Mouse (Mus musculus): Measurements from ENCODE around the gene S100a7a. TPM values are rescaled to one million over a fixed set of nuclear protein-coding genes. Genes with fewer than 3 reads are reported as not detected.

The S100a7a gene
- polyA plus RNA-seq (2012; rRNA removed) (0.98 and 1.0 TPM in 2 replicates), polyA plus RNA-seq (2014; fragmentation: Nextera tagmentation; extraction: Ambion mirVana) (0.21 and 0.43 TPM in 2 replicates)

DNA sequence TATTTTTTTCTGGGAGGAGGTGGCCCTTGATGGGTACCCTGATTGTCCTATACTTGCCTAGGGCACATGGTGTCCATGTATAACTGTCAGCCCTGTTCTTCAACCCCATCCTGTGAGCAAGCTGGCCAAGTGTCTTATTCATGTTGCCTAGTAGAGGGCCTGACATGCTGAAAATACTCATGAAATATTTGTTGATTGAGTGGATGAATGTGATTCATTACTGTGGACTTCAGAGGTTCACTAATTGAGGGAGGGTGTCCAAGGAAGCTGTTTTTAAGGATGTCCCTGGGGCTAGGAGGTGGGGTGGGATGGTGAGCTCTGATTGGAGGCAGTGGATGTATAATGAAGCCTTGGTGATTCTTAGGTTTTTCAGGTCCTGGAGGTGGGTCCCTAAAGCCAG is at the start of gene S100a7a:
TSS of gene S100a7a (plus strand) at position 301 of the 400 bp plus-strand sequence.
- Histone ChIP-seq H3K27me3 (ENCODE audit: control insufficient read depth, insufficient read depth, low read length) (no peaks in the 10 kb centered on the region), H3K4me1 (ENCODE audit: control insufficient read depth, insufficient read depth, low read length) (no peaks in the 10 kb centered on the region), H3K36me3 (ENCODE audit: control insufficient read depth, insufficient read depth, low read length) (no peaks in the 10 kb centered on the region), H3K4me3 (replicated peaks; ENCODE audit: low read length) (no peak within 1 kb of the TSS), H3K9me3 (ENCODE audit: control insufficient read depth, low read length) (no peaks in the 10 kb centered on the region), H3K9ac (ENCODE audit: low read depth, low read length, severe bottlenecking) (no peak within 1 kb of the TSS), H3K4me2 (replicated peaks; ENCODE audit: low read depth, low read length, severe bottlenecking) (no peak within 1 kb of the TSS), H3K27ac (replicated peaks; ENCODE audit: low read depth, low read length) (no peak within 1 kb of the TSS)
- no peak for ATAC-seq (ENCODE audit: low FRiP score, low read depth)
- DNase-seq (ENCODE audit: low spot score) = no peak
- TF ChIP-seq POLR2A (IDR thresholded peaks at IDR 0.05; ENCODE audit: borderline replicate concordance, extremely low read depth, insufficient read depth, insufficient read length) = no peak

DNA sequence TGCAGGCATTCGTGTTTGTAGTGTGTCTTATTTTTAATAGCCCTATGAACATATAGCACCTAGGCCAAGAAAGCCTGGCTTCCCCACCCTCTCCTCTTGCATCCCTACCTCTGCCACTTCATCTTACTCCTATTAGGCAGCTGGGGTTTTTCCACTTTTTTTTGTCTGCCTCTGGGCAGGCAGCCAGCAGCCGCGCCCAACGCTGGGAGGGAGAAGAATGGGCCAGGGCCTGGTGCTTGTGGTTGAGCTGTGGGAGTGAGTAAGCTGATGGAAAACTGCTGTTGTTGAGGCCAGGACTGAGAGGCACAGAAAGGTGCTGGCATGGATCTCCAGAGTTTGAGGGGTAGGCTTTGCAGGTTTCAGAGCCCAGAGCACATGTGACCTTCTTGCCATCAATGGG is 49.4 kb upstream of the S100a7a start:
- Histone ChIP-seq H3K36me3 (ENCODE audit: control insufficient read depth, insufficient read depth, low read length) (no peaks in the 10 kb centered on the region), H3K4me3 (replicated peaks; ENCODE audit: low read length) (no peak overlapping the region), H3K9ac (ENCODE audit: low read depth, low read length, severe bottlenecking) (no peak overlapping the region), H3K4me1 (ENCODE audit: control insufficient read depth, insufficient read depth, low read length) (peaks cover 39% of the 10 kb centered on the region), H3K27me3 (ENCODE audit: control insufficient read depth, insufficient read depth, low read length) (no peaks in the 10 kb centered on the region), H3K9me3 (ENCODE audit: control insufficient read depth, low read length) (no peaks in the 10 kb centered on the region), H3K27ac (replicated peaks; ENCODE audit: low read depth, low read length) (peak overlapping the region; percentile 84), H3K4me2 (replicated peaks; ENCODE audit: low read depth, low read length, severe bottlenecking) (no peak overlapping the region)
- peak; percentile 90 for DNase-seq (ENCODE audit: low spot score)
- ATAC-seq (ENCODE audit: low FRiP score, low read depth) = peak; percentile 77
- WGBS = 4% methylated on average over 4 of the region's 4 CpGs
- TF ChIP-seq POLR2A (IDR thresholded peaks at IDR 0.05; ENCODE audit: borderline replicate concordance, extremely low read depth, insufficient read depth, insufficient read length) = no peak

DNA sequence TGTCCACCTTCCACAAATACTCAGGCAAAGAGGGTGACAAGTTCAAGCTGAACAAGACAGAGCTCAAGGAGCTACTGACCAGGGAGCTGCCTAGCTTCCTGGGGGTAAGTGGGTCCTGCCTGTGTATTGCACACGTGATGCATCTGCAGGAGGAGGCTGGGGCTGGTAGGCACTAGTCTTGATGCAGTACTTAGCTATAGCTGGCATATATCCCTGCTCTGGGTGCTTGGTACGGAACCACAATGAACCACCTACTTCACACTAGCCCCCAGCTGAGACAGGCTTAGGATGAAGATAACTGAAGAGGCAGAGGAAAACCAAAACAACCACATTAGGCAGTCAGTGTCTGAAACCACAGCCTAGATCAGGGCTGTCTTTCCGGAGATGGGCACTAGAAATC is 48.8 kb upstream of the S100a7a start:
- TF ChIP-seq POLR2A (IDR thresholded peaks at IDR 0.05; ENCODE audit: borderline replicate concordance, extremely low read depth, insufficient read depth, insufficient read length) = no peak
- Histone ChIP-seq H3K4me3 (replicated peaks; ENCODE audit: low read length) (no peak overlapping the region), H3K36me3 (ENCODE audit: control insufficient read depth, insufficient read depth, low read length) (no peaks in the 10 kb centered on the region), H3K9ac (ENCODE audit: low read depth, low read length, severe bottlenecking) (no peak overlapping the region), H3K27ac (replicated peaks; ENCODE audit: low read depth, low read length) (peak overlapping the region; percentile 84), H3K9me3 (ENCODE audit: control insufficient read depth, low read length) (no peaks in the 10 kb centered on the region), H3K27me3 (ENCODE audit: control insufficient read depth, insufficient read depth, low read length) (no peaks in the 10 kb centered on the region), H3K4me1 (ENCODE audit: control insufficient read depth, insufficient read depth, low read length) (peaks cover 39% of the 10 kb centered on the region), H3K4me2 (replicated peaks; ENCODE audit: low read depth, low read length, severe bottlenecking) (no peak overlapping the region)
- WGBS = 71% methylated on average over 3 of the region's 3 CpGs
- DNase-seq (ENCODE audit: low spot score) (no peak), ATAC-seq (ENCODE audit: low FRiP score, low read depth) (no peak)

DNA sequence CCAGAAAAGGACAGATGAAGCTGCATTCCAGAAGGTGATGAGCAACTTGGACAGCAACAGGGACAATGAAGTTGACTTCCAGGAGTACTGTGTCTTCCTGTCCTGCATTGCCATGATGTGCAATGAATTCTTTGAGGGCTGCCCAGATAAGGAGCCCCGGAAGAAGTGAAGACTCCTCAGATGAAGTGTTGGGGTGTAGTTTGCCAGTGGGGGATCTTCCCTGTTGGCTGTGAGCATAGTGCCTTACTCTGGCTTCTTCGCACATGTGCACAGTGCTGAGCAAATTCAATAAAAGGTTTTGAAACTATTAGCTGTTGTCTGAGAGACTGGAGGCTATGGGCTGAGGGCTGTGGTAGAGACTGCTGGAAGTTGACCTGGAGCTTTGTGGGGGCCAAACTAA is 48.1 kb upstream of the S100a7a start:
- Histone ChIP-seq H3K27ac (replicated peaks; ENCODE audit: low read depth, low read length) (peak overlapping the region; percentile 84), H3K9ac (ENCODE audit: low read depth, low read length, severe bottlenecking) (no peak overlapping the region), H3K9me3 (ENCODE audit: control insufficient read depth, low read length) (no peaks in the 10 kb centered on the region), H3K4me1 (ENCODE audit: control insufficient read depth, insufficient read depth, low read length) (peaks cover 39% of the 10 kb centered on the region), H3K4me2 (replicated peaks; ENCODE audit: low read depth, low read length, severe bottlenecking) (0 out of 2 replicates have a peak overlapping the region, but pooled peaks have one; percentile 3), H3K27me3 (ENCODE audit: control insufficient read depth, insufficient read depth, low read length) (no peaks in the 10 kb centered on the region), H3K4me3 (replicated peaks; ENCODE audit: low read length) (no peak overlapping the region), H3K36me3 (ENCODE audit: control insufficient read depth, insufficient read depth, low read length) (no peaks in the 10 kb centered on the region)
- ATAC-seq (ENCODE audit: low FRiP score, low read depth) = 0 out of 2 replicates have a peak, but pooled peaks have one; percentile 28
- no peak for DNase-seq (ENCODE audit: low spot score)
- no peak for TF ChIP-seq POLR2A (IDR thresholded peaks at IDR 0.05; ENCODE audit: borderline replicate concordance, extremely low read depth, insufficient read depth, insufficient read length)
- WGBS = 58% methylated on average over 2 of the region's 2 CpGs

DNA sequence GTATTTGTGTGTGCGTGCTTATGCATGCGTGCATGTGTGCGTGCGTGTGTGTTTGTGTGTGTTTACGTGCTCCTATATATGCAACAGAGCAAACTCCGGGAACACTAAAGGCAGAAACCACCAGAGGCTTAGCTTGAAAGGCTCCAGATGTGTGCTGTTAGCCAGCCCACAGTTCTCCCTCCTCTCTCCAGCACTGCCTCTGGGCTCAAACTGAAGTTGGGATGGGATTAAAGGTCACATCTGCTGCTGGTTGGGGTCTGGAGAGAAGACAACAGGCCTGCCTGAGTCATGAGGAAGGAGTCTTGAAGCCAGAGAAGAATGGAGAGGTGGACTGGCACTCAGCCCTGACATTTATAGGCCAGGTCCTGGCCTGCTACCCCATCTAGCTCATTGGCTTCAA is 47.6 kb upstream of the S100a7a start:
- Histone ChIP-seq H3K27me3 (ENCODE audit: control insufficient read depth, insufficient read depth, low read length) (no peaks in the 10 kb centered on the region), H3K36me3 (ENCODE audit: control insufficient read depth, insufficient read depth, low read length) (no peaks in the 10 kb centered on the region), H3K4me1 (ENCODE audit: control insufficient read depth, insufficient read depth, low read length) (peaks cover 39% of the 10 kb centered on the region), H3K9ac (ENCODE audit: low read depth, low read length, severe bottlenecking) (no peak overlapping the region), H3K27ac (replicated peaks; ENCODE audit: low read depth, low read length) (peak overlapping the region; percentile 84), H3K4me3 (replicated peaks; ENCODE audit: low read length) (no peak overlapping the region), H3K9me3 (ENCODE audit: control insufficient read depth, low read length) (no peaks in the 10 kb centered on the region), H3K4me2 (replicated peaks; ENCODE audit: low read depth, low read length, severe bottlenecking) (0 out of 2 replicates have a peak overlapping the region, but pooled peaks have one; percentile 3)
- ATAC-seq (ENCODE audit: low FRiP score, low read depth) (peak; percentile 72), DNase-seq (ENCODE audit: low spot score) (peak; percentile 81)
- 49% methylated on average over 6 of the region's 6 CpGs for WGBS
- no peak for TF ChIP-seq POLR2A (IDR thresholded peaks at IDR 0.05; ENCODE audit: borderline replicate concordance, extremely low read depth, insufficient read depth, insufficient read length)

DNA sequence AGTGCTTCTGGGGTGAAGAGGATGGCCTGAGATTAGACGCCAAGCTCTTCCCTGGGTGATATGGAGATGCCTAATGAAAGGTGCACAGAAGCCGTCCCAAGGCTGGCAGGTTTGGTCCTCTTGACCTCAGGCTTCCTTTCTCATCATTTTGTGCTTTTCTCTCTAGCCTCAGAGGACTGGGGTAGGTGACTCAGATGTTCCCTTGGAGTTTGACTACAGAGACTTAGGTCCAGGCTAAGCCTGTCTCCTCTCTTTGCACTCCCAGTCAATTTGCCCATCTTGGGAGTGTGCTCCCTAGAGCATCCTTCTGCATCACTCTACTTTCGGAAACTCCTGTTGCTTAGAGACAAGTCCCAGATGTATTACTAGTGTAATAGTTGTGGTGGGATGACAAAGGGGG is 46.5 kb upstream of the S100a7a start:
- Histone ChIP-seq H3K4me3 (replicated peaks; ENCODE audit: low read length) (no peak overlapping the region), H3K9ac (ENCODE audit: low read depth, low read length, severe bottlenecking) (no peak overlapping the region), H3K36me3 (ENCODE audit: control insufficient read depth, insufficient read depth, low read length) (no peaks in the 10 kb centered on the region), H3K4me2 (replicated peaks; ENCODE audit: low read depth, low read length, severe bottlenecking) (no peak overlapping the region), H3K27me3 (ENCODE audit: control insufficient read depth, insufficient read depth, low read length) (no peaks in the 10 kb centered on the region), H3K27ac (replicated peaks; ENCODE audit: low read depth, low read length) (no peak overlapping the region), H3K9me3 (ENCODE audit: control insufficient read depth, low read length) (no peaks in the 10 kb centered on the region), H3K4me1 (ENCODE audit: control insufficient read depth, insufficient read depth, low read length) (peaks cover 39% of the 10 kb centered on the region)
- TF ChIP-seq POLR2A (IDR thresholded peaks at IDR 0.05; ENCODE audit: borderline replicate concordance, extremely low read depth, insufficient read depth, insufficient read length) = no peak
- ATAC-seq (ENCODE audit: low FRiP score, low read depth) (no peak), DNase-seq (ENCODE audit: low spot score) (no peak)
- WGBS = 89% methylated on average over 3 of the region's 3 CpGs

All from limb, embryonic 14.5 days (tissue).